Mouse (Mus musculus) right cerebral cortex, adult 2 months (tissue): ENCODE measurements at regions not wholly inside any gene's neighbourhood (a gene's known extent, or its start where the extent isn't known, plus 50 kb on each side); places are given as distances from the start of the nearest gene placed in this dataset.
A peak's percentile ranks its signal among the peaks of the same experiment; 100 is the strongest.

Experiments
- DNase-seq, 2 experiments: peaks; one replicate each; pipeline ENCODE4 v3.0.0; 2021 to 2022; ENCODE audit warnings: low spot score in 2 of 2

DNA sequence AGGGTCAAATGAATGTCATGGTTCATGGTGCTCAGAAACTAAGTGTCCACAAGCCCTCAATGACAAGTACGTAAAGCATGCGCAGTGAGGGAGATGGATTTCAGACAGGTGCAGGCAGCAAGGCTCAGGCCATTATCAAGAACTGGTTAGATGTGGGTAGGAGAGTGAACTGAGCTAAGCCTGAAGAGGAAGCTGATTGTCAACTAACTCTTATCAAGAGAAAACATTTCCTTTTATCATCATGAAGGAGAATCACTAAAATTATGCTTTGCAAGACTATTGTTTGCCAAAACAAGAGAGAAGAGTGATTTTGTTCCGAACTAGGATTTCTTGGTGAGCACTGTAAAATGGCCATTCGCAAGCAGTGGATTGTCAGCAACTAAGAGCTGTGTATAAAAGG lies 164.7 kb upstream of the Fam98a start:
- no peak for DNase-seq

DNA sequence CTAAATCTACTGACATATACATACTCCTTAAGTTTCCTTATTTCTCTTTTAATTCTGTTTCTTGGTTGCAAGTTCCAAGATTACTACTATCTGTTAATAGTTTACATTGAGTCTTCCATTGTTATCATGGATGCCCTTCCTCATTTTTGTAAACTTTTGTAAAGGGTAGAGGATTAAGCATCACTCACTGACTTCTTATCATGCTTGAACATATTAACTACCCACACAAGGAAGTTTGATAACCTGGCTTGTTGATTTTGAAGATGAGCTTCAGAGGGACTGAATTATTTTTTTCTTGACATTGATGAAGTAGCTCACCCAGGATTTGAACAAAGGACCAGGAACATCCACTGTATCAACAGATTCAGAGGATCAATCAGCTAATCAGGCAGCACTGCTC lies 162.8 kb upstream of the Fam98a start:
- DNase-seq, result no peak

- no peak for DNase-seq
These were observed 162.3 kb upstream of the Fam98a start for GRCm38 (mm10) chr17:75714059-75714458.

- DNase-seq, result no peak
These were observed 155.9 kb upstream of the Fam98a start for GRCm38 (mm10) chr17:75707687-75708086.

DNA sequence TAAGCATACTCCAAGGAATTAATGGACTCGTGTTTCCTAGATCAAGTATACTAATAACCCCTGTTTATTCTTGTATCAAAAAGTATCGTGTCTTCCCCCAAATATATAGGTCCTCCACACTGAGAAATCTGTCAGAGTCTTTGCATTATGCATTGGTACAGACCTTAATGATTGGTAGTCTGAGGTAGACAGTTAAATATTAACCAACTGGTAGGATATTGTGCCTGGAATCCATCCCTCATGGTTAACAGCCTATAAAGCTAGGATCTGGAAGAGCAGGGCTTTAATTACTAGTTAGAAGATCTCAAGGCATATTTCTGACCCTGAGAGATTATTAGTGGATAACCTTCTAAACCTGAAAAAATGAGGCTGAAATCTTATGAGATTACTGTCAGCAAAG lies 153.6 kb upstream of the Fam98a start:
- no peak for DNase-seq

DNA sequence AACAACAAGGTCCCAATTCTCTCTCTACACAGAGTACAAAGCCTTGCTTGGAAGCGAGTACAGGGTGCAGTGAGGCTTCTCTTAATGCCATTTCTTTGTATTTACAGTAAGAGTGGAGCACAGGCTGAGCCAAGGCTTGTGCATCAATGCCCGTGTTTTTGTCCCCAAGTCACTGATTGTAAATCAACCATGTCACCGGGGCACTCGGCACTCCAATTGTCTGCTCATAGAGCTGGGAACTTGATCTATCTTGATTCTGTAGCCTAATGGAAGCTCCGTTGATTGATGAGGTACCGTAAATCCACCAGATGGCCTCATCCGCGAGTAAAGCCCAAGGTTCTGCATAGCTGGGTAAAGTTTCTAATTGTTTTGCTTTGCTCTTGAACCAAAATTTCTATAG lies 152.1 kb upstream of the Fam98a start:
- DNase-seq, result no peak

DNA sequence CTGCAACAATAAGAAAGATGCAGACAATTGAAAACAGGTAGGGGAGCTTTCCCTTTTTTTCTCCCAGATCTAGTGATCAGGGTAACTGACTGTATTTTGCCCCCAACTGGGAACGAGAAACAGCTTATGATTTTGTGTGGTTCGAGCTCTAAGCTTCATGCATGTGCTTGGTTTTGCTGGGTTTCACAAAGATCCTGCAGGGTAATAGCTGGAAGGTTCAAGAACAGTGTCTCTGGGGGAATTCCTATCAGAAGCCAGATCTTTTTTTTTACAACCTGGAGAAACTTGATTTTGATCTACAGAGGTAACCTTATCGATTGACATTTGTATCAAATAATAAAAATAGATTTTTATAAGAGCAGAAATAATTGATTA lies 145.0 kb upstream of the Fam98a start:
- no peak for DNase-seq

DNA sequence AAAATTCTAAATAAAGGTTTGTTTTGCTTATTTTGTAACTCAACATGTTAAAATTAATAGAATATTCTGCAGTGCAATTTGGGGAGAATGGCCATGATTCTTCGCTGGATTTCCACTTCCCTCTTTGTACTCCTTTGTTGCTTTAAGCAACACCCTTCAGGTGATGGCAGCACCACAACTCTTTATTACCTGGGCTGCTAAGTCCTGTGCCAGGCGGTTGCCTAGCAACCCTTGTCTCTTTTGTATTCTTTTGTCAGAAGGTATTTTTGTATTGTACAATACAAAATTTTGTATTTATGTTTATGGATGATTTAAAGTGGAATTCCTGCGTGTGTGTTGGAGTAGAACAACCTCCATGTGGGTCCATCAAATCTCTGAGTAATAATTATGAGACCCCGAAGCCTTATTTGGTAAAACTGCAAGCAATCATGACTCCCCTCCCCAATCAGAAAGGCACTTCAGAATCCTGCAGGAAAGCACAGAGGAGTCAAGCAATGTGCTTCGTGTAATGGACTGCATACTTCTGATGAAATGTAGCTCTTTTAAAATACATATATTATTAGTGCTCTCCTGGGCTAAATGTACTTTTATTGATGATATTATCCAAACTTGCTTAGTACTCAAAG lies 144.5 kb upstream of the Fam98a start:
- no peak for DNase-seq

- DNase-seq, result no peak
These were observed 134.2 kb upstream of the Fam98a start for GRCm38 (mm10) chr17:75685927-75686326.

DNA sequence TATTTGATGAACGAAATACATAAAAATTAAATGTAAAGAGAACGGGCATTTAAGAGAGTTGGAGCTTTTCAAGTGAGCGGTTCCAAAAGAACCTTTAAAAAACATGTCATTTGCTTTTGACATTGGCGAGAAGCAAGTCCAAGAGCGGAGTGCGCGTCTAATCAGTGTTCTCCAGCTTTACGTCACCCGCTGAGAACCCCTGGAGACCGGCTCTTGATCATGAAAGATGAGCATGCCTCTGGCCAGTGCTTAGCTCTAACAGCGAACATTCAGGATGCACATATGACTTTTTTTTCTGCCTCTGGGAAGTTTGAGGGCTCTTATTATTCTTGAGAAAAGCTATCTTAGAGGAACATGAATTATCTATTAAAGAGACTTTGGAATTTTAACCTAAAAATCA lies 95.2 kb upstream of the Fam98a start:
- DNase-seq, result no peak

DNA sequence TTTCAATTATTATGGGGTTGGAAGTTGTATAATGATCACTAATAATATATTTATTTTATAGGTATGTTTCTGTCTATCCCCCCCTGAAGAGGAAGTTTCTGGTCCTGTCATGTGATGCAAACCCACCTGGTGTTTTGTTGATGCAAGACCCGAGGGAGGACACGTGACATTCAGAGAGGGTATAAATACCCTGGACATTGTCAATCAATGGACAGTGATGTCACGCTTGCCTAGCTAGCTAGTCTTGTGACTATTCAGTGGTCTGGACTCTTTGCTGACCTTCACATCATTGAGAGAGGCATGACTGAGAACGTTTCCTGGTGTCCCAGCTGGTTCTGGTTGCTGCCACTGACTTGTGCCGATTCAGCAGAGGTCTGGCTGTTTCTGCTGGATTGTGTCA lies 93.0 kb upstream of the Fam98a start:
- DNase-seq, result no peak

GRCm38 (mm10) chr17:75642311-75642710 lies 90.6 kb upstream of the Fam98a start:
- DNase-seq, result no peak

GRCm38 (mm10) chr17:75641010-75641498 lies 89.3 kb upstream of the Fam98a start:
- no peak for DNase-seq

- no peak for DNase-seq
These were observed 88.8 kb upstream of the Fam98a start for GRCm38 (mm10) chr17:75640575-75640974.

DNA sequence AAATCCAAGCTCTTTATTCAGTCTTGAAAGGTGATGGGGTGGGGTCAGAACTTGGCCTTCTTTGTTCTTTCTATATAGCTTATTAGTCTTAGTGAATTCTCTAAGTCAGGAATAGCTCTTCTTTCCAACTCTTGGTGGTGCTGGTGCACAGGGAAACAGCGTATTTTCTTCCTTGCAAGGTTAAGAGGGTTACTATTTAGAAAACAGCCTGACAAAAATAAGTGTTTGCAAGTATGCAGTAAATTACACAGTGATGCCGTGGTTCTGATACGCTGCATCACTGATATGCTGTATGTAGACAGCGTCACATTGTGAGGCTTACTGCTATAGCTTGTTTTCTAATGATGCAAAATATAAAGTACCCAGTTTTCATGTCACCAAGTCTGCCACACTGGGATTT lies 78.1 kb upstream of the Fam98a start:
- DNase-seq, result peak; percentile 28 to 48

DNA sequence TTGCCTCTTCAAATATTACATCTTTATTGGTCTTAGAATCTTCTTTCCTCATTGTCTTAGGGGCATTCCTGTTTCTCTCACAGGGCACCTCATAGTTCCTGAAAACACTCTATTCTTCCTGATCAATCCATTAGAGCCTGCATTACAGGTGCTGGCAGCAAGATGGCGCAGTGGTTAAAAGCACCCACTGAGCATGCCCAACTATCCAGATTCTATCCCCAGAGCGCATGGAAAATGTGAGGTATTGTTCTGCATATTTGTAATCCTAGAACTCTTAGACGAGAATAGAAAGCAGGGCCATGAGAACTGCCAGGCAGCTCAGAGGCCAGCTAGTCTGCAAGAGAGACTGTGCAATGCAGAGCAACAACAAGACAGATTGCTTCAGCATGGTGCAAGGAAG lies 67.7 kb upstream of the Fam98a start:
- no peak for DNase-seq

- DNase-seq, result no peak
These were observed 66.8 kb upstream of the Fam98a start for GRCm38 (mm10) chr17:75618514-75618913.

- DNase-seq, result peak; percentile 13 to 24
These were observed 65.5 kb upstream of the Fam98a start for GRCm38 (mm10) chr17:75617280-75617679.

GRCm38 (mm10) chr17:75615335-75615734 lies 63.6 kb upstream of the Fam98a start:
- DNase-seq, result peak; percentile 12 to 23

DNA sequence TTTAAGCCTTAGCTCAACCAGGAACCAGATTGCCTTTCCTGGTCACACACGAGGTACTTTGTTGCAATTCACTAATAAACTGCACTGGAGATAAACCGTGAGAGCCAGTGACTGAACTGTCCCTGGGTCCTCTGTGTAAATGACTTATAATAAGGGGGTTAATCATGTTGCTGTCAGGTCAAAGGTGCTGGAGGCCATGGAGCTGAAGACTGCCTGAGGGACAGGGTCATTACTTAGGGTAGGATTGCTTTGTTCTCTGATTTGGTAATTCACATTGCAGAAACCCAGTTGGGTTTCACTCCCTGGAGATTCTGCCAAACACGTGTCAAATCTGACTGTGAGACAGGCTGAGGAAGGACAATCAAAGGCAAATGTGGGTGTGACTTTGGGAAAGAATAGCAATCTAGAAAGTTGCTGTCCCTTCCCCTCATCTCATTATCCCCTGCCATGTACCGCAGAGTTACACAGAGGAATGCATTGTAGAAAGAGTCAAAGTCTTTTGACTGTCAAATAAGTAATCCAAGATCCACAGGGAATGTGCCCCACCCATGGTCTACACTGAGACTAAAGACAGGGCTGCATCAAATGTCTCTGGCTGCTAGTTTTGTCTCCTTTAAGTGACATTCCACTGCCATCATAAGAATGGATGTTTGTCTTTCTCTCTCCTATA lies 51.8 kb upstream of the Fam98a start:
- DNase-seq, result no peak
